Mouse (Mus musculus): ENCODE measurements at regions not wholly inside any gene's neighbourhood (a gene's known extent, or its start where the extent isn't known, plus 50 kb on each side); places are given as distances from the start of the nearest gene placed in this dataset.

DNA sequence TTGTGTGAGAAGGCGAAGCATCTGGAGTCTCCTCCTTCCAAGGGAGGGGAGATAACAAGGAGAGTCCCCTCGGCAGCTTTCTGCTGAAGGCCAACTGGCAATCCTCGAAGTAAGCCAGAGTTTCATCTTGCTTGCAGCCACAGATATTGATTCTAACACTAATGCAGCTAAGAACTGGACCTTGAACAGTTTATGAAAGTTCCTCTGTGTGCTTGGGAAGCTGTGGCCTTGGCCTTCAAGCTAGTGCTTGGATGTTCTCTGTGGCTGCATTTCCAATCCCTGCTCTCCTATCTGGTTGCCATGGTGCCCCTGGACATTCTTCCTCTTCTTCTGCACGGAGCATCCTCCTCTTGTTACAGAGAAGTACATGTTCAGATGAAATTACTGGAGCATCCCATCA lies 614.8 kb upstream of the Clint1 start:
- intact Hi-C loops (cut with DNase I), result no loop called here

DNA sequence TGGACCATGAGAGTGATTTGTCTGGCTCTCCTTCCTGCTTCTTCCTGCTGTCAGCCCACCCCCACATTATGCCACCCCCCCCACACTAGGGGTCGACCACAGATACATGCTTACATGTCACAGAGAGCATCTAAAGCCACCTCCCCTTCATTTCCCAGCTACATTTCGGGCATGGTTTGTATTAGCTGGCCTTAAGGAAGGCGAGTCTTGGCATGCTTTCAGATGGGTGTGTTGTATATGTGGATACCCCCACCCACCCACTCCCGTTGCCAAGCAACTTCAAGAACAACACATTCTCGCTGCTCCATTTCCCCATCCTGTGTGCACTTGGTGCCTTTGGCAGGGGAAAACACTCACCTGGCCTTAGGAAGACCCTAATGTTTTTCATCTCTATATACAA lies 612.8 kb upstream of the Clint1 start:
- intact Hi-C loops (cut with DNase I), result no loop called here
- no peak for DNase-seq (ENCODE audit: low spot score)

More for the DNA sequence above, 614.8 kb upstream of the Clint1 start:
- DNase-seq (ENCODE audit: low spot score), result no peak

DNA sequence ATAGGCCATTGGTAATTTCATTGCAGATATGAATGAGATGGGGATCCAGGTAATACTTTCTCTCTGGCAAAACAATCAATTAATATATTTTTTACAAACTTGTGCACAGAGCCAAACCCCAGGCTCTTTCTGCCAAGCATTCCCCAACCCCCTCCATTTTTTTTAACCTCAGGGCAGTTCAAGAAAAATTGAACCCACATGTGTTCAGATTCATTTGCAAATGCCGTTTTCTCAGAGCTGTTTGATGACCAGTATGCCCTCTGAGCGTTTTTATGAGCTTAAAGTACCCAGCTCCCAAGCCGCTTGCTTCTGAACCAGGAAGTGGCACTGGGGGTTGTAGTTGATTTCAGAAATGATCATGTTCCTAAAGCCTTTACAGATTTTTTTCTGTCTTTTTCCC lies 611.4 kb upstream of the Clint1 start:
- DNase-seq (ENCODE audit: low spot score), result no peak
- intact Hi-C loops (cut with DNase I), result no loop called here

DNA sequence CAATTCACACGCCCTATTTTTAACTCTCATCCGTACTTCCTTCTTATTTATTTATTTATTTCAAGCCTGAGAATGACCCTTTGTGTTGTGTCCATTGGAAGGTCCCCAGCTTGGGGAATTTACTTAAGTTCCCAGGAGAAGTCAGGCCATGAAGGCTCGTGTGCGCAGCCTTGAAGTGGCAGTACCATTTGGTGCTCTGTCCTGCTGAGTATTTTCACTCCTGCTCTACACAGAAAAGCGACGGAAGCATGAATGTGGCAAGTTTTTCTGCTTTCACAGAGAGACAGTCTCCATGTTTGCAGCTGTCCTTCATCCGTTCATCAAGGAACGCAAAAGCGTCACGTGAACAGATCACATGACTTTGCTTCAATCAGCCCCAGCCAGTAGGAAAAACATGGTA lies 610.2 kb upstream of the Clint1 start:
- DNase-seq (ENCODE audit: low spot score), result no peak
- intact Hi-C loops (cut with DNase I), result no loop called here

DNA sequence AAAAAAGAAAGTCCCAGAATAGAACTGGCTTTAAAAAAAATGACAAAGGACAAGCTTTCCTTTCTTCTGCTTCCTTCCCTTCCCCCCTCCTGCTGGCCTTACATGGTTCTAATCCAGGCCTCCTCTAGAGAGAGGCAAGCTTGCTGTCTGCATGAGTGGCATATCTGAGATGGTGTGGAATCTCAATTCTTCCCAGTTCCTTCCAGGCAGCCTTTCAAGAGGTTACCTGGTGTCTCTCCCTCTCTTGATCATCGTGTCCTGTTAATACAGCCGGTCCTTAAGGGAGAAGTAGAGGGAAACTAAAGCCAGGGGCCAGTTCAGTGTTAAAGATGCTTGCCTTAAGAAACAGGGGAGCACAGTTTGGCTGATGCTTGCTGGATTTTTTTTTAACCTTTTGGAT lies 607.1 kb upstream of the Clint1 start:
- intact Hi-C loops (cut with DNase I), result no loop called here

DNA sequence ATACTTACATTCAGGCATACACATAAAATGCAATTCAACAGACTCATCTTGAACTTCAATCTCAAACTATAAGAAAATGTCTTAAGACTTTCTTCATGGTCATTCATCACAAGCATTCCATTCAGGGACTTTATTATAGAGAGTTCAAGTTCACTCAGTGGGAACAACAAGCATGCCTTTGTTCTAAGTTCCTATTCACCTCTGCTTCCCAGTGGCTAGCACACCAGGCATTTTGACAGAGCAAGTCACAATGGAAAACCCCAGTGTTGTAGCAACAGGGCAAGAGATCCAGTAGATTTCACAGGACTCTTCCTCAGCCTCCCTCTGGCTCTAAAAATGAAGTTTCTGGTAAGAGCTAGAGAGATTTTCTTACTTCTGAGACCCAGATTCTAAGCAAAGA lies 595.8 kb upstream of the Clint1 start:
- intact Hi-C loops (cut with DNase I), result no loop called here
- no peak for DNase-seq (ENCODE audit: low spot score)

More for the DNA sequence above, 607.1 kb upstream of the Clint1 start:
- DNase-seq (ENCODE audit: low spot score), result no peak

DNA sequence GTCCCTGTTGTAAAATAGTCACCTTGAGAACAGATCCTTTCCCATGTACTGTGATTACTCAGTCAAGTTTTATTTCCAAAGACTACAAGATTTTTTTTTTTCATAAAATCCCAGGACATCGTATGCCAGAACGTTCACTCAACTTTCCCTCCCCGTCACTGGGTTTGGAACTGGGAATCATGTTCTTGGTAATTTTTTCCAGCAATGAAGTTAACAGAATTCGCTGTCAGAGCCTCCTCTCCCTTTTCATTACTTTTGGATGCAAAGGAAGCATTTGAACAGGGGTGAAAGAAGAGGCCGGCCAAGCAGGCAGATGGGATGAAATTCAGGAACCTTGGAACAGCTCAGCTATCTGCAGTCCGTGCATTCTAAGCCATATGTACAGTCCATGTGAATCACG lies 589.7 kb upstream of the Clint1 start:
- DNase-seq (ENCODE audit: low spot score), result no peak

DNA sequence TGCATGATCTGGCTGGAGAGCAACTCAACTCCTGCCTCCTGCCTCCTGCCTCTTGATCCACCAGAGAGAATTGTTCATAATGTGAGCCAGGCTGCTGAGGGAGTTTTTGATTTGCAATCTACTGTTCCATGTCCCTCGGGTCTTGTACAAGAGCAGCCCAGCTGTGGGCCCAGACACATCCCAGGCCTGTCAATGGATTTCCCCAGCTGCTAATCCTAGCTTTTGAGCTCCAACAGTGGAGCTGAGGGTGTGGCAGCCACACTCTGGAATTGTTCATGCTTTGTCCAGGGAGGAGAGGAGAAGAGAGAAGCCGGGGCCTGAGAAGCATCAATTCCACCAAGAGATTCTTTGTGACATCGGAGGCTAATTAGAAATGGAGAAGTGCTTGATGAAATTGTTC lies 587.9 kb upstream of the Clint1 start:
- DNase-seq (ENCODE audit: low spot score), result peak; percentile 69
- intact Hi-C loops (cut with DNase I), result no loop called here

More for the DNA sequence above, 589.7 kb upstream of the Clint1 start:
- intact Hi-C loops (cut with DNase I), result no loop called here

DNA sequence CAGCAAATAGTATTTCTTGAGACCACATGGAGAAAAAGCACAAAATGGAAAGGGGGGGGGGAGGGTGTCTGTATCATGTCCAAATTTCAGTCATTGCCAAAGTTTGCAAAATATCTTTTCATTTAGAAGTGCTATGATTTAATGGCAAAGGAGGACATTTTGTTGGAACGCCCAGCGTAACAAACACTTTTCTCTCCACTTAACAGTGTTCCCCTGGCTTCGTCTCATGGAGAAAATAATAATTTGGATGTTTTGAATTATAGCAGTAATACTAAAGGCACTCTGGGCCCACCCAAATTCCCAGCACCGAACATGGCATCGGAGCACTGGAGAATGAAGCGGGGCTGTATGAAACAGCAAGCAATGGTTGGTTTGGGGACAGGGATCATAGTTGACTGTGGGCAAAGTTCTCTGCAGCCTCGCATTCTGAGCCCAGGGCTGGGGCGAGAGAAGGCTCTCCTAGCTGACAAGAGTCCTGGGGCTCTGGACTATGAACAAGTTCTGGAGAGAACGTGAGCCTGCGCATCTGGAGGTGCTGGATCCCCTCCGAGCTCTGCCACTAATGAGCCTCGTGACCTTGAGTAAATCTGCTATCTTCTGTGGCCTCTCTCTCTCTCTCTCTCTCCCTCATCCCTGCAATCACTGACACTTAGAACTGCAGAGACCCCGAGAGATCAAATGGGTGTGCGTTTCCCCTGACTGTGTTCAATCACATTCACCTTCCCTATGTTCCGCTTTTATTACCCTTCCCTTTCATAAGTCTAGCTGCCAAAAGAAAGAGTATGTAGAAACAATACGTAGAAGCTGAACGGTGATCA lies 586.5 kb upstream of the Clint1 start:
- intact Hi-C loops (cut with DNase I), result no loop called here
- peak; percentile 40 for DNase-seq (ENCODE audit: low spot score)

DNA sequence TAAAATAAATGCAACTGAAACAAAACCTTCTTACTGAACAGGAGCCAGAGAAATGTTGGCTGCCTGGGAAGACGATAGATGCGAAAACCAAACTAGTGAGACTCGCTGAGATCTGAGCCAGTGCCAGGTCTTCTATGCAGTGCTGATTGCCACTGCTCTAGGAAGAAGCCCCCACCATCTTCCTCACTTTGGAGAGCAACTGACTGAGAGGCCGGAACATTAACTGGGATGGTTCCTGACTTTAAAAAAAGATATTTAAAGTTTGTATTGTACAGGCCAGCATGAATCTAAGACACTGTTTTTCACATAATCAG lies 585.9 kb upstream of the Clint1 start:
- DNase-seq (ENCODE audit: low spot score), result no peak

DNA sequence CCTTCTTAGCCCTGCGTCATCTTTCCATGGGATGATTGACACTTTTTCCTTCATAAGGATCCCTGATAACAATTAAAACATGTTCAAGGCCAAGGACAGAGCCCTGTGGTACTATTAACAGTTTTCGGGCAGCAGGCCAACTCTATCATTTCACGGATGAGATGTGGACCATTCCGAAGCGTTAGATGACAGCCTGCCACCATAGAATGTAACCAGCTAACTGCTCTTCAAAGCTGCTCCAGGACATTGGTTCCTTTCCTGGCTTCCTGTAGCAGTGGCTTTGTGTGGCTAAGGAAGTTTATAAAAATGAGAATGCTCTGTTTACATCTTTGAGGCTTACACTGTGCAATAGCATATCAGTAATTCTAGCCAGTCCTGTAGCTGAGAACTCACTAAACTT lies 582.6 kb upstream of the Clint1 start:
- DNase-seq (ENCODE audit: low spot score), result no peak
- intact Hi-C loops (cut with DNase I), result no loop called here

More for the DNA sequence above, 585.9 kb upstream of the Clint1 start:
- intact Hi-C loops (cut with DNase I), result no loop called here

DNA sequence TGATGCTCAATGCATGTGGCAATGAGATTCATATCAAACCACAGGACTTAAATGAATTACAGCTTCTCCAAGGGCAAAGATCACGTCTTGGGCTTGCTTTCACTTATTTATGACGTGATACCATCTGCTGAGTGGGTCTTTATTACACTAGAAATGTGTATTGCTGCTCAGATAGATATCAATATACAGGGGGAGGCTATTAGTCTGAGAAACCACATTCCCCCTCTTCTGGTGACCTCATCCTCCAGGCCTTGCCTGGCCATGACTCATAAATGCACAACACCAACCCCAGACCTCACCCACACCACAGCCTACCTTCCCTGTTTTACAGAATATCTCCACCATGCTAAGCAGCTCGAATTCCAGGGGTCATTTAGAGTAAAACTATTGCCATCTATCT lies 580.6 kb upstream of the Clint1 start:
- DNase-seq (ENCODE audit: low spot score), result no peak
- intact Hi-C loops (cut with DNase I), result no loop called here

DNA sequence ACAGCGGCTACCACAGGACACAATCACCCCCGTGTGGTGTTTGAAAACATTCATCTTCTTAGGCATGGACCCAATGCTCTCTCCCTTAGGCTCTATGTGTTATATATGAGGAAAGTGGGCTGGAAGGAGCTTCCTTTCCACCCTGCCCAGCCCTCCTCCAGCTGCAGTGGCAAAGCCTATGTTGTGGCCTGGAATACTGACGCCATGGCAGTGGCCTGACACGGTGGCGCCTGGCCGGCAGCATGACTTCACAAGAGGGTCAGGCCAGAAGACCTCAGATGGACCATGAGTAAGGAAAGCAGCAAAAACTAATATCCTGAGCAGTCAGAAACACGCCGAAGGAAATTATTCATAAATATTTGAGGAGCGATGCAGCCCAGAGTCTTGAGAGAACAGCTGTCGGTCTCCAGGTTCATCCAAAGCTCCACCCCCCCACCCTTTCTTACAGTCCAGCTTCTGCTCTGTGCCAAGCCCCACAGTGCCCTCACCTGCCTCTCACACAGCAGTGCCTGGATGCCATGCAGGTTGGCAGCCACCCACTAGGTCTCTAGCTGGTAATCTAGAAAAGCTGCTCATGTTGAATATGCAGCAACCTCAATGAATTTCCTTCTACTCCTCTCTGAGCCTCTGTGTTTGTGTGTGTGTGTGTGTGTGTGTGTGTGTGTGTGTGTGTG lies 577.3 kb upstream of the Clint1 start:
- intact Hi-C loops (cut with DNase I), result no loop called here
- no peak for DNase-seq (ENCODE audit: low spot score)

DNA sequence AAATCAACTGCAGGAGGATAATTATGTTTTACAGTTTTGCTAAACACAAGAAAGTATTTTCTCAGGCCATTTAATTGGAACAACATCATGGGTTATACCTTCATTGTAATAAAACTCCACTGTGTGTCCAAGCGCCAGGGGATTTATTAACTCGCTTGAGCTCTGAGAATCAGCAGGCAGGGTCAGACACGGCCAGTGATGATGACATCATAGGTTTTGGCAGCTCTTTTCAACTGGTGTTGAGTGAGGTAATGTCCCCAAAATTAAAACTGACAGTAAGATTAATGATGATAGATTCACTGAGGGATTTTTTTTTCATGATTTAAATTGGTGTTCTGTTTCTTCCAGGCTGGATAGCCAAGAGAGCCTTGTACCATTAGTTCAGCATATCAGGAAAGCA lies 576.7 kb upstream of the Clint1 start:
- intact Hi-C loops (cut with DNase I), result no loop called here
- DNase-seq (ENCODE audit: low spot score), result peak; percentile 26

DNA sequence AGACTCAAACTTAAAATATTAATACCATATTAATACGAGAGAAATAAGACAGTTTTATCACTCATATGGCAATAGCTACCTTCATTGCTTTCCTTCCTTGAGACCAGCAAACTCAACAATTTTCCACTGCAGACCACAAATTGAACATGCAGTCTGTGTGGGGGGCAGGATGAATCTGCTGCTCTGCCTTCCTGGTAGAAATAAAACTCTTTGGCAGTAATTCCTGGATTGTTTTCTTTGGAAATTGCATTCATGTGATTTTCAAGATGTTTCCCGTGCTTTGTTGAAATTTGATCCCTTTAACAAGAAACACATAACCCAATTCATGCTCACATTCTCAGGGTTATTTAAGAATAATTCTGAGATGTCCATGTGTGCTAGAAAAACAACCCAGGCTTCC lies 555.1 kb upstream of the Clint1 start:
- no peak for DNase-seq (ENCODE audit: low spot score)
- intact Hi-C loops (cut with DNase I), result no loop called here

DNA sequence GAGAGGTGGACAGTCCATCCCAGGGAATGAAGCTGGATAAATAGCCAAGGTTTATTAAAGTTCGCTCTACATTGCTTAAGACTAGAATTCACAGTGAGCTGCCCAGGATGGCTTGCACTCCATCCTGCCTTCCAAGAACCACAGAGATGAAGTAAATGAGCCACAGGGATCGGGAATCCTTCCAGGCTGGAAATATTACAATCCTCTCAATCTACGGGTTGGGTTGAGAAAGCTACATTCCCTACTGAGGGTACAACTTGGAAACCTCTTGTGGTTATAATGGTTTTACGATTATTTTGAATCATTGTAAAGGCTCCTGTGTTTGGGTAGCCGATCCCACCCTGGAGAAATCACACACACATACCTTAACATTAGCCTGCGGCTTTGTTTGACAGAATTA lies 539.9 kb upstream of the Clint1 start:
- no peak for DNase-seq (ENCODE audit: low spot score)
- intact Hi-C loops (cut with DNase I), result no loop called here

DNA sequence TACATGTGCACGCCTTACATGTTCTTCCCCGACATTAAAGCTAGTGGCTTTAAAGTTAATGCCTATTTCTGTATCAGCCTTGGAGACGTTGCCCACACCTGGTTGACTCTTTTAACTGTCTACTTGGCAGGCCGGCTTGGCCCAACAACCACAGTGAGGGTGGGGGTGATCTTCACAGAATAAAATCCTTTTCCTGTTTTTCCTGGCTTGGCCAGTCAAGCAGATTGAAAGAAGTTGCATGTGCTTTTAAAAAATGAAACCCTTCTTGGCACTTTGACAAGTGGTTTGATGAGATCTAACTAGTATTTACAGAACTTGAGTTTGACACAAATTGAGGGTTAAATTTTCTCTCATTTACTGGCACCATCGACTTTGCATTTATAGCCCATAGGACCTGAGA lies 528.1 kb upstream of the Clint1 start:
- intact Hi-C loops (cut with DNase I), result no loop called here
- DNase-seq (ENCODE audit: low spot score), result no peak

DNA sequence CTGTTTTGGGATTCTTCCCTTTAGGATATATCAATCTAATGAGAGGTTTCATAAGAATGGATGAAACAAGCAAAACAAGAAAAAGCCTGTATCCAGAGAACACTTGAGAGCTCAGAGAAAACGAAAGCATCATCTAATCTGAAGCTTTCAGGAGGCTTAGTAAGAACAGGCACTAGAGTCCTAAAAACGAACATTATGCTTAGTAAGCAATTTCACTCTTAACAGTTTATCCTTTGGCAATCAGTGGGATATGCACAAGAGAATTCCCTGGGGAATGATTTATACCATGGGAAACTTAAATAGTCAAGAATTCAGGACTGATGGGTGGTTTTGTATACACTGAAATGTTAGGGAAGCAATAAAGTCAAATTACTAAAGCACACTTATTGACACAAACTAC lies 521.5 kb upstream of the Clint1 start:
- no peak for DNase-seq (ENCODE audit: low spot score)
- intact Hi-C loops (cut with DNase I), result no loop called here

DNA sequence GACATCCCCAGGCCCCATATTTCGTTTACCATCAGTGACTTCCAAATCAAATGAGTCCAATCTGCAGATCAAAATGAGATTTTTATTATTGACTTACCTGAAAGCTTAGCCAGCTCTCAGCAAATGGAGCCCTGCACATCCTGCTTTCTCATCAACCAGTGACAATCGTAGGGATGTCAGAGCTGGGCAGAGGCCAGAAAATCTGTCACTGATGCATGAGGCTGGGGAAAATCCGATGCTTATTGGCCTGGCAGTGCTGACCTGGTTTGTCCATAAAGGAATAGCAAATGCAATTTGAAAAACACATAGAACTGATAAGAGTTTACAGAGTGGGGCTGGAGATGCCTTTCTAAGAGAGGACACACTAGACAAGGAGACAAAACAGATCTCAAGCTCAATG lies 518.1 kb upstream of the Clint1 start:
- intact Hi-C loops (cut with DNase I), result no loop called here
- no peak for DNase-seq (ENCODE audit: low spot score)

DNA sequence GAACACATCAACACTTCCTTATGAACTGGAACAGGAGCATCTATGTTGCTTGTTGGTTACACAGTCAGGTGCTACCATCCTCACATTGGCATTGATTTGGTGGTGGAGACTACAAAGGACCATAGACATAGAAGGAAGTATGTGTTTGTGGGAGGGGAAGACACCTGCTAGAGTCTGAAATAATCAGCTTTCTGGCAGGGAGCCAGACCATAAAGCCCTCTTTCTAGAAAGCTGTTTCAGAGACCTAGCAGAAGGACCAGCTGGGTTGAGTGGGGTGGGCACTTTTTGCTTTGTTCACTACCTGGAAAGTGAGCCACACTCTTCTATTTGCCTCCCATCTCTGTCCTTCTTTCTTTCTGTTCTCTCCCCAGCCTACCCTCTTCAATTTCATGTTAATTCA lies 502.5 kb upstream of the Clint1 start:
- no peak for DNase-seq (ENCODE audit: low spot score)
- intact Hi-C loops (cut with DNase I), result no loop called here

DNA sequence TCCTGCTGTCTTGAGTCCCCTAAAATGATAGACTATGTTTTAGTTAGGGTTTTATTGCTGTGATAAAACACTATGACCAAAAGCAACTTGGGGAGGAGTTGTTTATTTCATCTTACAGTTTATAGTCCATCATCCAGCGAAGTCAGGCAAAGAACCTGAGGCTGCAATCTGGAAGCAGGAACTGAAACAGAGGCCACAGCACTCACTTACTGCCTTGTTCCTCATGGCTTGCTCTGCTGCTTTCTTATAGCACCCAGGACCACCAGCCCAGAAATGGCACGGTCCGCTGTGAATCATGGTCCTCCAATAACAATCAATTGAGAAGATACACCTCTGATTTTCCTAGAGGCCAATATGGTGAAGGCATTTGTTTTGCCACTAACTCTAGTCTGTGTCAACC lies 486.5 kb upstream of the Clint1 start:
- intact Hi-C loops (cut with DNase I), result no loop called here
- no peak for DNase-seq (ENCODE audit: low spot score)

Data from heart, postnatal 25 days (tissue).